Comparison of ENCODE assay signal across 25 mouse cellular contexts in the genomic region with DNA sequence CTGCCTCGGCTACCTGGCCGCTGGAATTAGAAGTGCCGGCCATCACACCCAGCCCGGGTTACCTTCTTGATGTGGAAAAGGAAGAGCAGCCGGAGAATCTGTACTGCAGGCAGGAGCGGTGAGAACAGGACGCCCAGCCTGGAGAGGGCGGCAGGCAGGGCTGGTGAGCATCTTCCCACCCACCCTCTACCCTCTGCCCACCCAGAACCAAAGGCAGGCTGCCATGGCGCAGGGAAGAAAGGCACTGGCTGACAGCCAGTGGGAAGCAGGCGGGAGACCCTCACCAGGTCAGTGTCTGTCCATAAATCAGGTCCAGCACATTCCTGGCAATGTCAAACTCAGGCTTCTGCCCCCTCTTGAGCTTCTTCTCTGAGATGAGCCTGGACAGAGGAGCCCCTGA. TPM values are rescaled to one million over a fixed set of nuclear protein-coding genes. Genes with fewer than 3 reads are reported as not detected.
DNase-seq lines count a peak whose midpoint lies in the region; ATAC-seq and TF ChIP-seq lines count a peak whose summit lies in the region.
"Had no signal": no experiment of that assay in that cellular context is flagged by ENCODE, and none has a peak within 500 bp of the region (broad histone marks: within the 10 kb centered on the region; RNA-seq: fewer than 3 reads in every experiment).

No protein-coding gene starts in this region.

- H3K36me3 ChIP-seq in hindbrain, embryonic 13.5 days = peaks cover 14% of the 10 kb centered on the region
- H3K36me3 ChIP-seq in hindbrain, embryonic 12.5 days = peaks cover 15% of the 10 kb centered on the region
- H3K36me3 ChIP-seq in lung, embryonic 14.5 days (ENCODE audit: insufficient read depth) = peaks cover 11% of the 10 kb centered on the region; the same call in 1 of the 2 replicates
- H3K36me3 ChIP-seq in lung, postnatal 0 days (ENCODE audit: insufficient read depth, low read length) = peaks cover 7% of the 10 kb centered on the region; the same call in 1 of the 2 replicates
- no peaks in the 10 kb centered on the region for H3K36me3 ChIP-seq in hindbrain, postnatal 0 days (ENCODE audit: insufficient read depth, low read length)
- H3K36me3 ChIP-seq in neural tube, embryonic 13.5 days = peaks cover 23% of the 10 kb centered on the region

- DNase-seq in lung, embryonic 14.5 days = peak; percentile 13
- DNase-seq in lung, postnatal 0 days (ENCODE audit: low spot score) = no peak
- peak; percentile 43 for DNase-seq in hindbrain, postnatal 0 days (ENCODE audit: low spot score)
- no peak for DNase-seq in gastrocnemius, postnatal 36 days
- DNase-seq in gastrocnemius, postnatal 10 days = no peak
- DNase-seq: adrenal gland, postnatal 14 days; cerebellum, adult 11-12 months; cerebellum, adult 9-11 months; forebrain, postnatal 0 days; kidney, adult 18-20 months had no signal

- no peak overlapping the region for H3K9ac ChIP-seq in hindbrain, embryonic 13.5 days
- H3K9ac ChIP-seq in hindbrain, embryonic 12.5 days = no peak overlapping the region
- no peak overlapping the region for H3K9ac ChIP-seq in lung, embryonic 14.5 days
- H3K9ac ChIP-seq in lung, postnatal 0 days (replicated peaks; ENCODE audit: low read depth) = no peak overlapping the region
- no peak overlapping the region for H3K9ac ChIP-seq in hindbrain, postnatal 0 days (replicated peaks; ENCODE audit: low read length)
- no peak overlapping the region for H3K9ac ChIP-seq in neural tube, embryonic 13.5 days
- H3K9ac ChIP-seq: forebrain, embryonic 13.5 days; forebrain, postnatal 0 days; heart, embryonic 12.5 days had no signal

- H3K27ac ChIP-seq in hindbrain, embryonic 13.5 days = peak overlapping the region; percentile 64
- no peak overlapping the region for H3K27ac ChIP-seq in hindbrain, embryonic 12.5 days
- H3K27ac ChIP-seq in lung, embryonic 14.5 days (ENCODE audit: low read depth) = no peak overlapping the region
- H3K27ac ChIP-seq in lung, postnatal 0 days (ENCODE audit: low read length) = no peak overlapping the region
- peak overlapping the region; percentile 2; the same call in 1 of the 2 replicates for H3K27ac ChIP-seq in hindbrain, postnatal 0 days
- H3K27ac ChIP-seq in neural tube, embryonic 13.5 days (replicated peaks) = peak overlapping the region; percentile 67
- H3K27ac ChIP-seq: embryonic facial prominence, embryonic 10.5 days had no signal

- H3K4me1 ChIP-seq in hindbrain, embryonic 13.5 days (replicated peaks) = peaks cover 19% of the 10 kb centered on the region
- H3K4me1 ChIP-seq in hindbrain, embryonic 12.5 days = peaks cover 7% of the 10 kb centered on the region; the same call in 1 of the 2 replicates
- H3K4me1 ChIP-seq in lung, embryonic 14.5 days (ENCODE audit: insufficient read depth) = no peaks in the 10 kb centered on the region
- no peaks in the 10 kb centered on the region for H3K4me1 ChIP-seq in lung, postnatal 0 days (ENCODE audit: insufficient read depth, low read depth, low read length)
- H3K4me1 ChIP-seq in hindbrain, postnatal 0 days (ENCODE audit: insufficient read depth, low read length) = peaks cover 7% of the 10 kb centered on the region; the same call in 1 of the 2 replicates
- H3K4me1 ChIP-seq in neural tube, embryonic 13.5 days (replicated peaks) = peaks cover 21% of the 10 kb centered on the region

- no peak for TF ChIP-seq CTCF in lung, embryonic 14.5 days (IDR thresholded peaks at IDR 0.05; ENCODE audit: low read depth)
- TF ChIP-seq CTCF in lung, postnatal 0 days (IDR thresholded peaks at IDR 0.05) = no peak
- TF ChIP-seq CTCF in hindbrain, postnatal 0 days (IDR thresholded peaks at IDR 0.05; ENCODE audit: low read depth) = no peak

- no peak for ATAC-seq in hindbrain, embryonic 13.5 days (ENCODE audit: low FRiP score)
- ATAC-seq in hindbrain, embryonic 12.5 days (ENCODE audit: low FRiP score) = no peak
- ATAC-seq in lung, embryonic 14.5 days (ENCODE audit: insufficient read depth) = no peak
- no peak for ATAC-seq in lung, postnatal 0 days
- peak; percentile 33; the same call in 1 of the 2 replicates for ATAC-seq in hindbrain, postnatal 0 days
- ATAC-seq in neural tube, embryonic 13.5 days (ENCODE audit: low read depth) = peak; percentile 51
- ATAC-seq: activated CD4-positive, CD25-positive, alpha-beta regulatory T cell, adult 4 months; forebrain, embryonic 13.5 days; forebrain, postnatal 0 days; Patski had no signal

- no peaks in the 10 kb centered on the region for H3K9me3 ChIP-seq in hindbrain, embryonic 13.5 days
- no peaks in the 10 kb centered on the region for H3K9me3 ChIP-seq in hindbrain, embryonic 12.5 days (replicated peaks)
- no peaks in the 10 kb centered on the region for H3K9me3 ChIP-seq in lung, embryonic 14.5 days (ENCODE audit: low read depth, low read length)
- no peaks in the 10 kb centered on the region for H3K9me3 ChIP-seq in lung, postnatal 0 days (ENCODE audit: low read length)
- H3K9me3 ChIP-seq in hindbrain, postnatal 0 days (ENCODE audit: low read length) = no peaks in the 10 kb centered on the region
- no peaks in the 10 kb centered on the region for H3K9me3 ChIP-seq in neural tube, embryonic 13.5 days
- H3K9me3 ChIP-seq: embryonic facial prominence, embryonic 10.5 days; forebrain, embryonic 13.5 days; heart, embryonic 12.5 days had no signal

- no peaks in the 10 kb centered on the region for H3K27me3 ChIP-seq in hindbrain, embryonic 13.5 days
- H3K27me3 ChIP-seq in hindbrain, embryonic 12.5 days = no peaks in the 10 kb centered on the region
- no peaks in the 10 kb centered on the region for H3K27me3 ChIP-seq in lung, embryonic 14.5 days (ENCODE audit: insufficient read depth, low read length)
- no peaks in the 10 kb centered on the region for H3K27me3 ChIP-seq in lung, postnatal 0 days (replicated peaks; ENCODE audit: insufficient read depth, low read length)
- no peaks in the 10 kb centered on the region for H3K27me3 ChIP-seq in hindbrain, postnatal 0 days (ENCODE audit: insufficient read depth, low read length)
- H3K27me3 ChIP-seq in neural tube, embryonic 13.5 days = no peaks in the 10 kb centered on the region
- H3K27me3 ChIP-seq: CH12.LX; forebrain, embryonic 13.5 days; heart, embryonic 12.5 days; Patski had no signal

- TF ChIP-seq EP300 in lung, postnatal 0 days (IDR thresholded peaks at IDR 0.05) = no peak

- WGBS in hindbrain, embryonic 13.5 days = 75% methylated on average over 10 of the region's 10 CpGs
- 92% methylated on average over 10 of the region's 10 CpGs for WGBS in hindbrain, embryonic 12.5 days
- 69% methylated on average over 10 of the region's 10 CpGs for WGBS in lung, embryonic 14.5 days
- WGBS in lung, postnatal 0 days = 75% methylated on average over 10 of the region's 10 CpGs
- WGBS in hindbrain, postnatal 0 days = 64% methylated on average over 10 of the region's 10 CpGs
- 66% methylated on average over 10 of the region's 10 CpGs for WGBS in neural tube, embryonic 13.5 days

- H3K4me3 ChIP-seq in hindbrain, embryonic 13.5 days = no peak overlapping the region
- H3K4me3 ChIP-seq in hindbrain, embryonic 12.5 days = no peak overlapping the region
- H3K4me3 ChIP-seq in lung, embryonic 14.5 days (ENCODE audit: low read depth, low read length) = no peak overlapping the region
- no peak overlapping the region for H3K4me3 ChIP-seq in lung, postnatal 0 days (ENCODE audit: low read depth, low read length)
- H3K4me3 ChIP-seq in hindbrain, postnatal 0 days (ENCODE audit: low read length) = no peak overlapping the region
- H3K4me3 ChIP-seq in neural tube, embryonic 13.5 days = no peak overlapping the region
- H3K4me3 ChIP-seq: embryonic facial prominence, embryonic 10.5 days; forebrain, embryonic 13.5 days; heart, embryonic 12.5 days had no signal

- H3K4me2 ChIP-seq in hindbrain, embryonic 13.5 days = no peak overlapping the region
- no peak overlapping the region for H3K4me2 ChIP-seq in hindbrain, embryonic 12.5 days (replicated peaks)
- H3K4me2 ChIP-seq in lung, embryonic 14.5 days = no peak overlapping the region
- no peak overlapping the region for H3K4me2 ChIP-seq in lung, postnatal 0 days (replicated peaks; ENCODE audit: low read depth, low read length)
- H3K4me2 ChIP-seq in hindbrain, postnatal 0 days (ENCODE audit: low read depth, low read length) = no peak overlapping the region
- no peak overlapping the region for H3K4me2 ChIP-seq in neural tube, embryonic 13.5 days
- H3K4me2 ChIP-seq: forebrain, embryonic 13.5 days; heart, embryonic 12.5 days had no signal

- intact Hi-C loops in gastrocnemius, postnatal 36 days (cut with DNase I) = no loop called here

RNA-seq across cellular contexts. Expression of gene Tmc8, which starts 11.5 kb away (rescaled TPM):
- 0.75 and 1.5 TPM in 2 replicates for polyA plus RNA-seq in hindbrain, embryonic 13.5 days (2015; fragmentation: Nextera tagmentation; extraction: Ambion mirVana)
- polyA plus RNA-seq in hindbrain, embryonic 12.5 days (2016; fragmentation: Nextera tagmentation; extraction: Ambion mirVana) = 1.2 and 2.0 TPM in 2 replicates
- 1.6 and 2.9 TPM in 2 replicates for polyA plus RNA-seq in lung, embryonic 14.5 days (2014; fragmentation: Nextera tagmentation; extraction: Ambion mirVana)
- polyA plus RNA-seq in lung, postnatal 0 days (2015; fragmentation: Nextera tagmentation; extraction: Ambion mirVana) = 5.5 and 6.5 TPM in 2 replicates
- 0.73 and 0.75 TPM in 2 replicates for total RNA-seq in hindbrain, postnatal 0 days (2014; rRNA removed)
- 0.44 and 0.86 TPM in 2 replicates for polyA plus RNA-seq in hindbrain, postnatal 0 days (2015; fragmentation: Nextera tagmentation; extraction: Ambion mirVana)
- 0.95 and 1.5 TPM in 2 replicates for polyA plus RNA-seq in neural tube, embryonic 13.5 days (2015; fragmentation: Nextera tagmentation; extraction: Ambion mirVana)
- 1 to 10 TPM; 1.2 to 1.7 TPM for total RNA-seq in gastrocnemius, postnatal 36 days (2021)
- 1 to 10 TPM; 1.2 to 1.7 TPM for total RNA-seq in gastrocnemius, postnatal 10 days (2021)

RNA-seq across cellular contexts. Expression of gene Tmc6, which starts 11.6 kb away (rescaled TPM):
- 5.3 TPM in 2 replicates for polyA plus RNA-seq in hindbrain, embryonic 13.5 days (2015; fragmentation: Nextera tagmentation; extraction: Ambion mirVana)
- 9.2 and 11.3 TPM in 2 replicates for polyA plus RNA-seq in hindbrain, embryonic 12.5 days (2016; fragmentation: Nextera tagmentation; extraction: Ambion mirVana)
- polyA plus RNA-seq in lung, embryonic 14.5 days (2014; fragmentation: Nextera tagmentation; extraction: Ambion mirVana) = 18.2 and 18.6 TPM in 2 replicates
- 26.2 and 34.8 TPM in 2 replicates for polyA plus RNA-seq in lung, postnatal 0 days (2015; fragmentation: Nextera tagmentation; extraction: Ambion mirVana)
- total RNA-seq in hindbrain, postnatal 0 days (2014; rRNA removed) = 3.3 and 4.7 TPM in 2 replicates
- polyA plus RNA-seq in hindbrain, postnatal 0 days (2015; fragmentation: Nextera tagmentation; extraction: Ambion mirVana) = 3.2 and 4.9 TPM in 2 replicates
- polyA plus RNA-seq in neural tube, embryonic 13.5 days (2015; fragmentation: Nextera tagmentation; extraction: Ambion mirVana) = 8.6 and 9.7 TPM in 2 replicates
- total RNA-seq in gastrocnemius, postnatal 36 days (2021) = 1 to 10 TPM; 5.8 to 5.9 TPM
- 10 to 100 TPM; 17.2 to 20.9 TPM for total RNA-seq in gastrocnemius, postnatal 10 days (2021)

RNA-seq across cellular contexts. Expression of gene 6030468B19Rik, which starts 27.1 kb away (rescaled TPM):
- not detected in 2 replicates for polyA plus RNA-seq in hindbrain, embryonic 13.5 days (2015; fragmentation: Nextera tagmentation; extraction: Ambion mirVana)
- 0.29 and 0.67 TPM in 2 replicates for polyA plus RNA-seq in hindbrain, embryonic 12.5 days (2016; fragmentation: Nextera tagmentation; extraction: Ambion mirVana)
- 0.22 and 0.23 TPM in 2 replicates for polyA plus RNA-seq in lung, embryonic 14.5 days (2014; fragmentation: Nextera tagmentation; extraction: Ambion mirVana)
- polyA plus RNA-seq in lung, postnatal 0 days (2015; fragmentation: Nextera tagmentation; extraction: Ambion mirVana) = not detected in 2 replicates
- total RNA-seq in hindbrain, postnatal 0 days (2014; rRNA removed) = not detected in 2 replicates
- not detected in 2 replicates for polyA plus RNA-seq in hindbrain, postnatal 0 days (2015; fragmentation: Nextera tagmentation; extraction: Ambion mirVana)
- 0.18 TPM in 1 of 2 replicates, not detected in the other for polyA plus RNA-seq in neural tube, embryonic 13.5 days (2015; fragmentation: Nextera tagmentation; extraction: Ambion mirVana)
- not detected for total RNA-seq in gastrocnemius, postnatal 36 days (2021)
- not detected for total RNA-seq in gastrocnemius, postnatal 10 days (2021)
- total RNA-seq: adrenal gland, adult 18-20 months; forebrain, postnatal 0 days; gastrocnemius, adult 8-10 months; heart, adult 8-10 months; heart, postnatal 25 days had no signal
- polyA plus RNA-seq: embryonic facial prominence, embryonic 14.5 days; forebrain, embryonic 13.5 days; forebrain, postnatal 0 days; gonadal fat pad, adult 2 months; Patski had no signal

RNA-seq across cellular contexts. Expression of gene Gm20708, which starts 39.1 kb away (rescaled TPM):
- polyA plus RNA-seq in hindbrain, embryonic 13.5 days (2015; fragmentation: Nextera tagmentation; extraction: Ambion mirVana) = 0.70 and 0.74 TPM in 2 replicates
- polyA plus RNA-seq in hindbrain, embryonic 12.5 days (2016; fragmentation: Nextera tagmentation; extraction: Ambion mirVana) = 0.47 and 0.50 TPM in 2 replicates
- polyA plus RNA-seq in lung, embryonic 14.5 days (2014; fragmentation: Nextera tagmentation; extraction: Ambion mirVana) = 0.23 and 0.30 TPM in 2 replicates
- 0.27 TPM in 1 of 2 replicates, not detected in the other for polyA plus RNA-seq in lung, postnatal 0 days (2015; fragmentation: Nextera tagmentation; extraction: Ambion mirVana)
- 2.6 TPM in 1 of 2 replicates, not detected in the other for total RNA-seq in hindbrain, postnatal 0 days (2014; rRNA removed)
- 0.67 and 1.4 TPM in 2 replicates for polyA plus RNA-seq in hindbrain, postnatal 0 days (2015; fragmentation: Nextera tagmentation; extraction: Ambion mirVana)
- polyA plus RNA-seq in neural tube, embryonic 13.5 days (2015; fragmentation: Nextera tagmentation; extraction: Ambion mirVana) = 0.56 and 1.6 TPM in 2 replicates
- total RNA-seq in gastrocnemius, postnatal 36 days (2021) = under 1 TPM; 0.57 to 0.89 TPM
- 1 to 10 TPM; 1.2 to 3.3 TPM for total RNA-seq in gastrocnemius, postnatal 10 days (2021)

RNA-seq across cellular contexts. Expression of gene Syngr2, which starts 39.1 kb away (rescaled TPM):
- 14.6 and 16.5 TPM in 2 replicates for polyA plus RNA-seq in hindbrain, embryonic 13.5 days (2015; fragmentation: Nextera tagmentation; extraction: Ambion mirVana)
- 24.2 and 24.4 TPM in 2 replicates for polyA plus RNA-seq in hindbrain, embryonic 12.5 days (2016; fragmentation: Nextera tagmentation; extraction: Ambion mirVana)
- polyA plus RNA-seq in lung, embryonic 14.5 days (2014; fragmentation: Nextera tagmentation; extraction: Ambion mirVana) = 65.9 and 71.6 TPM in 2 replicates
- polyA plus RNA-seq in lung, postnatal 0 days (2015; fragmentation: Nextera tagmentation; extraction: Ambion mirVana) = 96.0 and 108 TPM in 2 replicates
- total RNA-seq in hindbrain, postnatal 0 days (2014; rRNA removed) = 21.5 and 31.7 TPM in 2 replicates
- polyA plus RNA-seq in hindbrain, postnatal 0 days (2015; fragmentation: Nextera tagmentation; extraction: Ambion mirVana) = 17.2 and 18.8 TPM in 2 replicates
- polyA plus RNA-seq in neural tube, embryonic 13.5 days (2015; fragmentation: Nextera tagmentation; extraction: Ambion mirVana) = 15.3 and 17.5 TPM in 2 replicates
- 100 to 1,000 TPM; 155 to 161 TPM for total RNA-seq in gastrocnemius, postnatal 36 days (2021)
- total RNA-seq in gastrocnemius, postnatal 10 days (2021) = 10 to 100 TPM; 90.3 to 95.1 TPM

Comparison
In these comparisons a context has a peak if more than half of its experiments do, and no peak if none do; other contexts are left out.
1. ATAC-seq: peak in hindbrain, postnatal 0 days (single experiment) and neural tube, embryonic 13.5 days (single experiment); none in hindbrain, embryonic 13.5 days (single experiment), hindbrain, embryonic 12.5 days (single experiment), lung, embryonic 14.5 days (single experiment) and lung, postnatal 0 days (single experiment).
2. H3K27ac ChIP-seq: peak in hindbrain, embryonic 13.5 days (single experiment), hindbrain, postnatal 0 days (single experiment) and neural tube, embryonic 13.5 days (single experiment); none in hindbrain, embryonic 12.5 days (single experiment), lung, embryonic 14.5 days (single experiment) and lung, postnatal 0 days (single experiment).
3. DNase-seq: peak in lung, embryonic 14.5 days (single experiment) and hindbrain, postnatal 0 days (single experiment); none in lung, postnatal 0 days (single experiment), gastrocnemius, postnatal 36 days (0 of 2) and gastrocnemius, postnatal 10 days (single experiment).